Mouse (Mus musculus) heart, postnatal 0 days (tissue): ENCODE results near the gene Toe1. TPM values are rescaled to one million over a fixed set of nuclear protein-coding genes. Genes with fewer than 3 reads are reported as not detected.
A peak's percentile ranks its signal among the peaks of the same experiment; 100 is the strongest.

Experiments
- ATAC-seq: fragments of 200-750 bp; cut with Nextera tagmentation; 2 replicates; pipeline ENCODE4 v1.8.0; 2017; ENCODE audit warnings: low read depth, moderate number of reproducible peaks, moderate library complexity; ENCODE audit not compliant: insufficient read depth
- DNase-seq: peaks from one replicate; pipeline ENCODE4 v3.0.0-alpha.2; 2016; ENCODE audit warnings: low spot score
- H3K27ac ChIP-seq: fragments of 300-500 bp; sonication (generic); 2 replicates; pipeline ENCODE4 v1.5.1; 2014; ENCODE audit warnings: low read depth, mild to moderate bottlenecking
- H3K27me3 ChIP-seq: fragments of 300-500 bp; sonication (generic); 2 replicates; pipeline ENCODE4 v1.6.1; 2014; ENCODE audit warnings: low read length, mixed read lengths; ENCODE audit not compliant: control insufficient read depth, insufficient read depth
- H3K36me3 ChIP-seq: fragments of 300-500 bp; sonication (generic); replicated peaks from 2 replicates; pipeline ENCODE4 v1.6.1; 2014; ENCODE audit warnings: low read length, mixed read lengths; ENCODE audit not compliant: control insufficient read depth, insufficient read depth
- H3K4me1 ChIP-seq: fragments of 300-500 bp; sonication (generic); 2 replicates; pipeline ENCODE4 v1.6.1; 2014; ENCODE audit warnings: antibody characterized with exemption; ENCODE audit not compliant: control insufficient read depth, insufficient read depth
- H3K4me2 ChIP-seq: fragments of 300-500 bp; sonication (generic); 2 replicates; pipeline ENCODE4 v1.6.1; 2014; ENCODE audit warnings: low read depth, mild to moderate bottlenecking, low read length, moderate library complexity
- H3K4me3 ChIP-seq: fragments of 300-500 bp; sonication (generic); 2 replicates; pipeline ENCODE4 v1.5.1; 2014; ENCODE audit warnings: low read depth, low read length
- H3K9ac ChIP-seq: fragments of 300-500 bp; sonication (generic); replicated peaks from 2 replicates; pipeline ENCODE4 v1.6.1; 2014; ENCODE audit warnings: low read depth, low read length, mixed read lengths
- H3K9me3 ChIP-seq: fragments of 300-500 bp; sonication (generic); replicated peaks from 2 replicates; pipeline ENCODE4 v1.6.1; 2016; ENCODE audit warnings: low read length; ENCODE audit not compliant: control insufficient read depth
- CTCF ChIP-seq: IDR thresholded peaks from 2 replicates; pipeline ENCODE4 v1.5.1; 2016; ENCODE audit warnings: antibody characterized with exemption, control low read depth, low read depth
- EP300 ChIP-seq: IDR thresholded peaks from 2 replicates; pipeline ENCODE4 v1.6.1; 2016; ENCODE audit warnings: antibody characterized with exemption, low read depth
- WGBS: fragments of 180-500 bp; shearing (Covaris S2); extraction: QIAGEN DNeasy Blood & Tissue Kit; methylation state at CpG from one replicate; pipeline ENCODE4 v1.1.7; 2014; 5-methylcytosine and 5-hydroxymethylcytosine counted together
- polyA plus RNA-seq: library from polyadenylated mRNA; unstranded; fragments of >200 nt; fragmentation: Nextera tagmentation; extraction: Ambion mirVana; gene quantifications from 2 replicates; pipeline ENCODE4 v1.2.1, GENCODE M21; 2015
- total RNA-seq: library from RNA; depleted of rRNA; stranded (reverse); fragments of >200 nt; gene quantifications from 2 replicates; pipeline ENCODE4 v1.2.3, GENCODE M21; 2014; ENCODE audit warnings: low replicate concordance; rRNA removed

Toe1 gene
- total RNA-seq (20.3 and 46.9 TPM in 2 replicates), polyA plus RNA-seq (17.3 and 17.5 TPM in 2 replicates)

DNA sequence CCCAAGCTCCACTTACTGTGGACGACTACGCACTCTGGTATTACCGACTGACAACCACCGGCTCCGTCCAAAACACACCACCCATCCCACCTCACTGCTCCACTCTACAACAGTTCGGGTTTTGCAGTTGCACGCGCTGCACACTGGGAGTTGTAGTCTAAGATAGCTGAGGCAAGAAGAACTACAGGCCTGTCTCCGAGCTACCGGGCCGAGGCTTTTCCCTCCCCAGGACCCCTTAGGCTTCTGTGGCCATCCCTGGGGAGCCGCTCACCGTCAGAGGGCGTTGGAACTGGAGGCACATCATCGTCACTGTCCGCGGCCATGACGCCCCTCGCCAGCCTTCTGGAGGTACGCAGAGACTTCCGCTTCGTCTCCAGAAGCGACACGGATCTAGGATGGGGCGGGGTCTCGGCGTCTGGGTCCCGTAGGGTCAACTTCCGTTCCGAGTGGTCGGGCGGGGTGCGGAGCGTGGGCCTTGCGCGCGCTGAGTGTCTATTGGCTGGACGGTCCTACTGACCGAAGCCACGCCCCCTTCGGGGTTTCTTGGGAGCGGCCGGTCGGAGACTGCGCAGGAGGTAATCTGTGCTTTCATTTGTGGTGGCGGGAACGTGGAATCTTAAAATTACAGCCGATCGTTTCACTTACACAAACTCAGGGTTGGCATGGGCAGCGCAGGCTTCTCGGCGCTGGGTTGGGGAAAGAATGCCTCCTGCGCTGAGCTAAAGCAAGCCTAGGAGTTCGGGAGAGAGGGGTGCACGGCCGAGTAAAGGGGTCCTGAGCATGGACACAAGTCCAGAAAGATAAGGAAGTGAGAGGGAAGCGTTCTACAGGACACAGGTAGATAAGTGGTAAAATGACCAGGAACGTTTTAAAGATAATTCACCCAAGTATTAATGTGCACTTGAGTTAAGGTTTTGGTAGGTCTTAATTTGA lies at the start of gene Toe1, which contains the start of gene Mutyh:
Gene Toe1, minus strand, starts transcription at position 444 of the 933 bp plus-strand sequence.
Gene Mutyh, plus strand, starts transcription at position 527 of the 933 bp plus-strand sequence.
- no peaks in the 10 kb centered on the region for H3K9me3 ChIP-seq
- ATAC-seq (peak; percentile 99), DNase-seq (peak; percentile 99)
- H3K36me3 ChIP-seq = peaks cover 36% of the 10 kb centered on the region
- peaks cover 7% of the 10 kb centered on the region; the same call in 1 of the 2 replicates for H3K4me1 ChIP-seq
- TF ChIP-seq CTCF = no peak
- peak; percentile 43; the same call in 1 of the 2 replicates for TF ChIP-seq EP300
- H3K4me3 ChIP-seq = peak within 1 kb of the TSS; percentile 67
- under 1% methylated on average over 58 of the region's 58 CpGs for WGBS
- no peaks in the 10 kb centered on the region for H3K27me3 ChIP-seq
- H3K27ac ChIP-seq = peak within 1 kb of the TSS; percentile 80
- peak within 1 kb of the TSS; percentile 57 for H3K9ac ChIP-seq
- H3K4me2 ChIP-seq = peak within 1 kb of the TSS; percentile 88

DNA sequence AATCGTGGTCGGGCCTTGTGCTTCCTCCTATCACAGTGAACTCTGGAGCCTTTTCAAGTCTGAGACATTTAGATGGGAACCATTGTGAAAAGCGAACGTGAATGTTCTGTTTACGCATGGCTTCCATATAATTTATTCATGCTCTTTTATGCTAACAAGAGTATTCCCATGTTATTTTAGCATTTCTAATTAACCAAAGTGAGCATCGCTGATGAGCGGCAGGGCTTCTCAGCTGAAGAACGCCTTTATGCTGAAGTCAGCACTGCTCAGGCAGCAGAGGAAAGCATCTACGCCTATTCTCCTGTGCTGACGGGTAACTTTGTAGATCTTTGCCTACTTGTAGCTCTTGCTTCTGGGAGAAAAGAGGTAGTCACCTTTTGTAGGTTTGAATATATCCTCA lies 49.8 kb upstream of the Toe1 start:
- Histone ChIP-seq H3K4me2 (no peak overlapping the region), H3K27me3 (0 out of 2 replicates have a peak, but pooled peaks cover 2% of the 10 kb centered on the region), H3K9me3 (no peaks in the 10 kb centered on the region), H3K4me3 (no peak overlapping the region), H3K4me1 (no peaks in the 10 kb centered on the region), H3K27ac (no peak overlapping the region), H3K36me3 (no peaks in the 10 kb centered on the region), H3K9ac (no peak overlapping the region)
- DNase-seq (no peak), ATAC-seq (no peak)
- no peak for TF ChIP-seq EP300
- TF ChIP-seq CTCF = no peak
- 87% methylated on average over 10 of the region's 10 CpGs for WGBS

DNA sequence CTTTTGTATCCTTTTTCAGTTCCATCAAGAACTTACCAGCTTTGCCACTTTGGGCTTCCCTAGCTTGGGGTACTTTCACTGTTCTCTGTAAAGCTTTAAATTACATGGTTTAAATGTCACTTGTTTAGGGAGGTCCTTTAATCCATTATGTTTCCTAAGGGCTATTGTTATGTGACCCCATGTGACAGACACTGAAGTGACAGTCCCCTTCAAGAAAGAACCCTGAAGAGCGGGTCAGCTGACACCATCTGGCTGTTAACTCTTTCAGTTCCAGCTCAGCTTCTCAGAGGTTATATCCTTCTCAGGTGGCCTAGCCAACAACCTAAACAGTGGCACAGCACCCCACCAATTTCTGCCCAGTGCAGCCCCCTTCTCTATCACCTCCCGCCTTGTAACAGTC lies 46.8 kb upstream of the Toe1 start:
- ATAC-seq = no peak
- H3K4me3 ChIP-seq = no peak overlapping the region
- no peak overlapping the region for H3K27ac ChIP-seq
- no peak overlapping the region for H3K9ac ChIP-seq
- no peaks in the 10 kb centered on the region for H3K36me3 ChIP-seq
- H3K4me1 ChIP-seq = no peaks in the 10 kb centered on the region
- 45% methylated on average over 2 of the region's 2 CpGs for WGBS
- H3K4me2 ChIP-seq = no peak overlapping the region
- DNase-seq = no peak
- no peak for TF ChIP-seq CTCF
- no peak for TF ChIP-seq EP300
- no peaks in the 10 kb centered on the region for H3K27me3 ChIP-seq
- H3K9me3 ChIP-seq = no peaks in the 10 kb centered on the region

DNA sequence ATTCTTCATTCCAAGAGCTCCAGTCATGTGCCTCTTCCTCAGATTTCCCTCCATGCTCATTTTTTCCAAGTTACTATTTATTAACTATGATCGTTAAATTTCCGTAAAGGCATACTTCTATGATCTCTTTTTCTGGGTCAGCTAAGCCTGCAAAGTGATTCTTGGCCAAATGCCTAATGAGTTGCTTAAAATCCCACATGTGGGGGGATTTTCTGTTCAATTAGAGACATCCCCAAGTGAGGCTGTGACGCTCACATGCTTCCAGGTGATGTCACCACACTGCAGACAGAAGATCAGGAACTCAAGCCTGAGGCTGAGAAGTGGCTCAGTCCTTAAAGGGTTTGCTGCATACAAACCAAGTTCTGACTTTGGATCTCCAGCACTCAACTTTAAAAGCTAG lies 42.5 kb upstream of the Toe1 start:
- Histone ChIP-seq H3K4me3 (no peak overlapping the region), H3K4me2 (no peak overlapping the region), H3K27ac (no peak overlapping the region), H3K9me3 (no peaks in the 10 kb centered on the region), H3K27me3 (no peaks in the 10 kb centered on the region), H3K9ac (no peak overlapping the region), H3K36me3 (no peaks in the 10 kb centered on the region), H3K4me1 (no peaks in the 10 kb centered on the region)
- no peak for ATAC-seq
- DNase-seq = no peak
- no peak for TF ChIP-seq CTCF
- TF ChIP-seq EP300 = no peak
- WGBS = 78% methylated on average over 3 of the region's 3 CpGs

DNA sequence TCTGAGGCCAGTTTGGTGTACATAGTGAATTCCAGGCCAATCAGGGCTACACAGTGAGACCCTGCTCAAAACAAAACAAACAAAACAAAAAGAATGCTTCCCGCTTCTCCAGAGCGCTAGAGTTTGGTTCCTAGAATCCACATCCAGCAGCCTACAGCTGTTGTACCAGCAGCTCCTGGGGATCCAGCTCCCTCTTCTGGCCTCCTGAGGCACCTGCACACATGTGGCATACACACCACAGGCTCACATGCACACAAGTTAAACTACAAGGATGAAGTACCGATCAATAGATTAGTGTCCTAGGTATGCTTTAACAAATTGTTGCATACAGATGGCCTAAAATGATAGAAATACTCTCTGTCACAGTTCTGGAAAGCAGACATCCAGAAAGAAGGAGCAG lies 36.9 kb upstream of the Toe1 start:
- no peak for TF ChIP-seq CTCF
- no peak for TF ChIP-seq EP300
- H3K4me1 ChIP-seq = no peaks in the 10 kb centered on the region
- ATAC-seq (no peak), DNase-seq (no peak)
- H3K4me3 ChIP-seq = no peak overlapping the region
- no peaks in the 10 kb centered on the region for H3K36me3 ChIP-seq
- H3K27ac ChIP-seq = no peak overlapping the region
- no peaks in the 10 kb centered on the region; the same call in 1 of the 2 replicates for H3K9me3 ChIP-seq
- H3K9ac ChIP-seq = no peak overlapping the region
- WGBS = 95% methylated on average over 3 of the region's 3 CpGs
- H3K27me3 ChIP-seq = 0 out of 2 replicates have a peak, but pooled peaks cover 4% of the 10 kb centered on the region
- no peak overlapping the region for H3K4me2 ChIP-seq
